Mouse (Mus musculus) frontal cortex, adult (tissue): ENCODE data around the gene Lrrc4c.

Source experiments
- ATAC-seq: cut with Nextera tagmentation; 2 replicates; pipeline ENCODE4 v1.9.2; 2017; ENCODE audit warnings: mild to moderate bottlenecking, moderate library complexity, mixed read lengths; ENCODE audit not compliant: low TSS enrichment

Gene Lrrc4c

GRCm38 (mm10) chr2:97469396-97469795 is 1151.4 kb downstream of the Lrrc4c start:
- ATAC-seq = peak; percentile 15; the same call in 1 of the 2 replicates

GRCm38 (mm10) chr2:97478175-97478924 is 1160.4 kb downstream of the Lrrc4c start:
- peak; percentile 75 for ATAC-seq

- ATAC-seq = peak; percentile 75
Measured at GRCm38 (mm10) chr2:97478925-97479298, 1160.9 kb downstream of the Lrrc4c start.

GRCm38 (mm10) chr2:97484990-97485389 is 1167.0 kb downstream of the Lrrc4c start:
- ATAC-seq = peak; percentile 45

- no peak for ATAC-seq
Measured at GRCm38 (mm10) chr2:97485609-97486008, 1167.6 kb downstream of the Lrrc4c start.

- no peak for ATAC-seq
Measured at GRCm38 (mm10) chr2:97487567-97487966, 1169.6 kb downstream of the Lrrc4c start.

GRCm38 (mm10) chr2:97497069-97497468 is 1179.1 kb downstream of the Lrrc4c start:
- ATAC-seq = no peak

- ATAC-seq = no peak
Measured at GRCm38 (mm10) chr2:97502501-97502900, 1184.5 kb downstream of the Lrrc4c start.

- ATAC-seq = peak; percentile 69; the same call in 1 of the 2 replicates
Measured at GRCm38 (mm10) chr2:97504902-97505301, 1186.9 kb downstream of the Lrrc4c start.

- peak; percentile 32 for ATAC-seq
Measured at GRCm38 (mm10) chr2:97524256-97524922, 1206.4 kb downstream of the Lrrc4c start.

- ATAC-seq = no peak
Measured at GRCm38 (mm10) chr2:97525107-97525506, 1207.1 kb downstream of the Lrrc4c start.

- ATAC-seq = no peak
Measured at GRCm38 (mm10) chr2:97530622-97531021, 1212.7 kb downstream of the Lrrc4c start.

GRCm38 (mm10) chr2:97543691-97544672 is 1226.0 kb downstream of the Lrrc4c start:
- ATAC-seq = peak; percentile 79

GRCm38 (mm10) chr2:97544673-97545071 is 1226.7 kb downstream of the Lrrc4c start:
- ATAC-seq = no peak

- ATAC-seq = no peak
Measured at GRCm38 (mm10) chr2:97545946-97546345, 1228.0 kb downstream of the Lrrc4c start.

- peak; percentile 23; the same call in 1 of the 2 replicates for ATAC-seq
Measured at GRCm38 (mm10) chr2:97564509-97564908, 1246.5 kb downstream of the Lrrc4c start.

- peak; percentile 64 for ATAC-seq
Measured at GRCm38 (mm10) chr2:97568954-97569353, 1251.0 kb downstream of the Lrrc4c start.

- peak; percentile 58 for ATAC-seq
Measured at GRCm38 (mm10) chr2:97574921-97575320, 1257.0 kb downstream of the Lrrc4c start.

GRCm38 (mm10) chr2:97581132-97581531 is 1263.2 kb downstream of the Lrrc4c start:
- ATAC-seq = peak; percentile 90

- ATAC-seq = peak; percentile 60
Measured at GRCm38 (mm10) chr2:97586322-97586721, 1268.4 kb downstream of the Lrrc4c start.

GRCm38 (mm10) chr2:97590563-97590962 is 1272.6 kb downstream of the Lrrc4c start:
- ATAC-seq = peak; percentile 87

GRCm38 (mm10) chr2:97604182-97604581 is 1286.2 kb downstream of the Lrrc4c start:
- ATAC-seq = no peak
